Mouse (Mus musculus) heart, embryonic 10.5 days (tissue): ENCODE measurements around the gene Dip2b. TPM values are rescaled to one million over a fixed set of nuclear protein-coding genes. Genes with fewer than 3 reads are reported as not detected.
A peak's percentile ranks its signal among the peaks of the same experiment; 100 is the strongest.

Source experiments
- DNase-seq: peaks from one replicate; pipeline ENCODE4 v3.0.0-alpha.2; 2017; ENCODE audit warnings: low spot score
- H3K27ac ChIP-seq: fragments of 300-500 bp; sonication (generic); 2 replicates; pipeline ENCODE4 v1.5.1; 2016; ENCODE audit warnings: mild to moderate bottlenecking
- H3K27me3 ChIP-seq: fragments of 300-500 bp; sonication (generic); 2 replicates; pipeline ENCODE4 v1.6.1; 2016; ENCODE audit warnings: mild to moderate bottlenecking; ENCODE audit not compliant: poor library complexity, insufficient read depth, severe bottlenecking
- H3K36me3 ChIP-seq: fragments of 300-500 bp; sonication (generic); 2 replicates; pipeline ENCODE4 v1.6.1; 2016; ENCODE audit warnings: mild to moderate bottlenecking, moderate library complexity
- H3K4me1 ChIP-seq: fragments of 300-500 bp; sonication (generic); 2 replicates; pipeline ENCODE4 v1.6.1; 2016; ENCODE audit warnings: mild to moderate bottlenecking
- H3K4me3 ChIP-seq: fragments of 300-500 bp; sonication (generic); 2 replicates; pipeline ENCODE4 v1.5.1; 2016; ENCODE audit warnings: mild to moderate bottlenecking, moderate library complexity
- H3K9me3 ChIP-seq: fragments of 300-500 bp; sonication (generic); 2 replicates; pipeline ENCODE4 v1.6.1; 2016; ENCODE audit warnings: mild to moderate bottlenecking, moderate library complexity
- WGBS: fragments of 180-500 bp; shearing (Covaris S2); methylation state at CpG from one replicate; pipeline ENCODE4 v1.1.7; 2016; 5-methylcytosine and 5-hydroxymethylcytosine counted together
- polyA plus RNA-seq: library from polyadenylated mRNA; unstranded; fragments of >200 nt; fragmentation: Nextera tagmentation; extraction: Ambion mirVana; gene quantifications from 2 replicates; pipeline ENCODE4 v1.2.1, GENCODE M21; 2016

Dip2b gene
- polyA plus RNA-seq, 1 experiment from 2014 or later = 12.2 TPM

- 20% methylated on average over 11 of the region's 11 CpGs for WGBS
- DNase-seq = no peak
- no peaks in the 10 kb centered on the region for H3K27me3 ChIP-seq
- H3K9me3 ChIP-seq = no peaks in the 10 kb centered on the region
- H3K36me3 ChIP-seq = peaks cover 5% of the 10 kb centered on the region; the same call in 1 of the 2 replicates
- H3K4me1 ChIP-seq = peaks cover 52% of the 10 kb centered on the region
- H3K4me3 ChIP-seq = no peak overlapping the region
- peak overlapping the region; percentile 67; the same call in 1 of the 2 replicates for H3K27ac ChIP-seq
Observed at GRCm38 (mm10) chr15:100126456-100127107, 88.1 kb downstream of the Dip2b start.

DNA sequence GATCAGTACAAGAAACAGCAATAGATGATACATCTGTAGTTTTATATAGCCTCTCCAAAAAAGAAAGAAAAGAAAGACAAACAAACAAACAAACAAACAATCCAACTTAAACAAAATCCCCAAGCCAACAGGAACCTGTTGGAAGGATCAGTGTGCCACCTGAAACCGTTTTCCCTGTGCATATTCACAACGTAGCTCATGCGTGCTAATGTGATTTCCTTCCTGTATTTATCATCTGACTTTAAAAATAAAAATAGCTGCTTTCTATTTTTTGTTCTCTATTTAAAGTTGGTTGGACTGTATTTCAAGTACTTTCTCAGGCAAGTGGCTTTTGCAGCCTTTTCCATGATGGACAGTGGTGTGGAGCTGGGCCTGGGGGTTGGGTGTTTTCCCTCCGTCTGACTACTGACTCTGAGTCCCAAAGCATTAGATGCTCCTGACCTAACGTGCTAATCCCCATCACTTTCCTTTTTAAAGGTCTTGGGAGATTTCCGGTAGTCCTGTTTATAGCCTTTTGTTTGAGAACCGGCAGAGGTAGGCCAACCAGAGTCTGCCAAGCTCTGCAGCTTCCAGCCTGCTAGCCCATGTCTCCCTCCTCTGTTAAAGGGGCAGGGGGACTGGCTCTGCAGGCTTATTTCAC lies 90.8 kb downstream of the Dip2b start:
- peaks cover 47% of the 10 kb centered on the region for H3K4me1 ChIP-seq
- H3K27ac ChIP-seq = no peak overlapping the region
- no peak for DNase-seq
- 71% methylated on average over 7 of the region's 7 CpGs for WGBS
- H3K9me3 ChIP-seq = no peaks in the 10 kb centered on the region
- peaks cover 12% of the 10 kb centered on the region; the same call in 1 of the 2 replicates for H3K36me3 ChIP-seq
- no peak overlapping the region for H3K4me3 ChIP-seq
- no peaks in the 10 kb centered on the region for H3K27me3 ChIP-seq

GRCm38 (mm10) chr15:100139665-100140064 lies 101.2 kb downstream of the Dip2b start:
- Histone ChIP-seq H3K27ac (no peak overlapping the region), H3K27me3 (no peaks in the 10 kb centered on the region), H3K36me3 (peaks cover 41% of the 10 kb centered on the region), H3K4me1 (no peaks in the 10 kb centered on the region), H3K4me3 (no peak overlapping the region), H3K9me3 (no peaks in the 10 kb centered on the region)
- DNase-seq = no peak
- WGBS = 93% methylated on average over 5 of the region's 5 CpGs

- WGBS = 76% methylated on average over 4 of the region's 4 CpGs
- H3K27me3 ChIP-seq = no peaks in the 10 kb centered on the region
- DNase-seq = no peak
- H3K4me3 ChIP-seq = no peak overlapping the region
- no peaks in the 10 kb centered on the region for H3K9me3 ChIP-seq
- H3K4me1 ChIP-seq = peaks cover 2% of the 10 kb centered on the region; the same call in 1 of the 2 replicates
- no peak overlapping the region for H3K27ac ChIP-seq
- H3K36me3 ChIP-seq = peaks cover 35% of the 10 kb centered on the region
Observed at GRCm38 (mm10) chr15:100140428-100140827, 102.0 kb downstream of the Dip2b start.

GRCm38 (mm10) chr15:100143091-100143801 lies 104.8 kb downstream of the Dip2b start:
- WGBS = 91% methylated on average over 11 of the region's 11 CpGs
- no peaks in the 10 kb centered on the region for H3K27me3 ChIP-seq
- no peak overlapping the region for H3K4me3 ChIP-seq
- DNase-seq = no peak
- peaks cover 23% of the 10 kb centered on the region for H3K4me1 ChIP-seq
- H3K36me3 ChIP-seq = peaks cover 16% of the 10 kb centered on the region; the same call in 1 of the 2 replicates
- 0 out of 2 replicates have a peak overlapping the region, but pooled peaks have one; percentile 22 for H3K27ac ChIP-seq
- H3K9me3 ChIP-seq = no peaks in the 10 kb centered on the region

DNA sequence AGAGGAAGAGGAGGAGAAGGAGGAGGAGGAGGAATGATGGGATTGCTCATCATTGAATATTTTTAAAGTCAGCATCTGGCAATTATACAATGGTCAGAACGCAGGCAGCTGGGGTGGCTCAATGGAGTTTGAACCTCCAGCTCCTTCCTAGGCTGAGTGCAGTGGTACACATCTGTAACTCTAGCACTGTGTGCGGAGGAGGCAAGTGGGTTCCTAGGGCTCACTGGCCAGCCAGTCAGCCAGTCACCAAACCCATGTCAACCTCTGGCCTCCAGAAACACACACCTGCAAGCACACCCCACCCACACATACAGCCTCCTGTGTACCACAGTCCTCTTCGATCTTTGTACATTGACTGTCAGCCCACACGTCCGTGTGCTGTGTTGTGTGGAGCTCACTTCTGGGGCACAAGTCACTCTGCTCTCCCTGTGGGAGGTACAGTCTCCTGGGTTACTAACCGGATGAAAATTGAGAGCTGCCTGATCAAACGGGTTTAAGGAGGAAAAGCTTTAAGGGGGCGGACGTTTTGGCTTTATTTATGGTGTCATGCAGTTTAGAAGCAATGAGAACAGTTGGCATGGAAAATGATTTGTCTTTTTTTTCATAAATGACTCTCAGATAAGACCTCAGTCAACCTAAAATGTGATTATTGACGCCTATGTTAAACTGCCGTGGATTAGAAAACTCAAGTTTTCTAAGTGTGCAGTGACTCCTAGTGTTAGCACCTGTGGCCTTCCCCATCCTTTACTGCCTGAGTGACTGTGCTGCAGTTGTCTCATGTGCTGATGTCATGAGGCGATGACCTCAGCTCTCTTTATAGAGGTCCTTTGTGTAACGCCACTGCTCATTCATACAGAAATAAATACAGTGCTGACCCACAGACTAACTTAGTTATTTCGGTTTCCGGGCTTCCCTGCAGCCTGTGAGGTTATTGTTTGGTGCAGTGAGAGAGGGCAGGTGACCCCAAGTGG lies 106.7 kb downstream of the Dip2b start:
- H3K27me3 ChIP-seq = no peaks in the 10 kb centered on the region
- 73% methylated on average over 15 of the region's 15 CpGs for WGBS
- H3K9me3 ChIP-seq = no peaks in the 10 kb centered on the region
- H3K4me3 ChIP-seq = no peak overlapping the region
- H3K27ac ChIP-seq = 0 out of 2 replicates have a peak overlapping the region, but pooled peaks have one; percentile 37
- peaks cover 24% of the 10 kb centered on the region for H3K4me1 ChIP-seq
- H3K36me3 ChIP-seq = peaks cover 16% of the 10 kb centered on the region; the same call in 1 of the 2 replicates
- DNase-seq = no peak

DNA sequence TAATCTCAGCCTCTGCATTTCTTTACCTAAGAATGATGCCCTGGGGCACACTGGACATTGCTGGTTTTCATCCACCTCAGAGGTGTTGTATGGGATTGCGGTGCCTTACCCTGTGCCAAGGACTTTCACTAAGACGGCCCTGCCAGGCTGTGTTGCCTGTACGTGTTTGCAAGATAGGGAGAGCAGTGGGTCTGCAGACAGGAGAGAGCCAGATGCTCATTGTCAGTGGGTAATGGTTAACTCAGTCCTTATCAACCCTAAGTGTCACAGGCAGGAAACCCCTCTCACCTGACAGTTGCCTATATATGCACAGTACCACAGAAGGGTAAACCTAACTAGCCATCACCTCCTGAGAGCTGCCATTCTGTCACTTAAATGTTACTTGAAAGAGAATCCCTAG lies 107.5 kb downstream of the Dip2b start:
- H3K9me3 ChIP-seq = no peaks in the 10 kb centered on the region
- peaks cover 16% of the 10 kb centered on the region; the same call in 1 of the 2 replicates for H3K36me3 ChIP-seq
- H3K4me1 ChIP-seq = peaks cover 32% of the 10 kb centered on the region
- no peak for DNase-seq
- H3K27ac ChIP-seq = peak overlapping the region; percentile 37; the same call in 1 of the 2 replicates
- H3K27me3 ChIP-seq = no peaks in the 10 kb centered on the region
- WGBS = 50% methylated on average over 3 of the region's 3 CpGs
- no peak overlapping the region for H3K4me3 ChIP-seq

DNA sequence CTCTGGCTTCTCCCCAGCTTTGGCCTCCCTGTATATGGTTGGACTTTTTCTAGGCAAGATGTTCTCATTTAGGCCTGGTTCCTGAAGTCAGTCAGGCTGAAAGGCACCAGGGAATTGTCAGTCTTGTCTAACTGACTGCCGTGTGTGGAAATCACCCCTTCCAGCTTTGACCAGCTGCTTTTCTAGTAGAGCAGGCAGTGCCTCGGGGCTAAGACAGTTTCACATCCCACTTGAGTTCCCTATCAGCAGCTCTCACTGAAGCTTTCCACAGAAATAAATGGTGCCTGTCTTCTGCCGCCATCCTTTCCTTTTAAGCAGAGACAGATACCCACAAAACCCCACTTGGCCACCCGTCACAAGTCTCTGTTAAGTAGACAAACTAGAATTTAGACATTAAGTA lies 112.1 kb downstream of the Dip2b start:
- peaks cover 30% of the 10 kb centered on the region for H3K4me1 ChIP-seq

GRCm38 (mm10) chr15:100152321-100152720 lies 113.9 kb downstream of the Dip2b start:
- no peaks in the 10 kb centered on the region for H3K9me3 ChIP-seq
- no peaks in the 10 kb centered on the region for H3K27me3 ChIP-seq
- H3K4me3 ChIP-seq = no peak overlapping the region
- H3K36me3 ChIP-seq = peaks cover 51% of the 10 kb centered on the region
- H3K27ac ChIP-seq = no peak overlapping the region
- H3K4me1 ChIP-seq = peaks cover 23% of the 10 kb centered on the region
- DNase-seq = no peak
- WGBS = 92% methylated on average over 3 of the region's 3 CpGs

More for the DNA sequence above, 112.1 kb downstream of the Dip2b start:
- 38% methylated on average over 4 of the region's 4 CpGs for WGBS
- no peaks in the 10 kb centered on the region for H3K9me3 ChIP-seq
- no peaks in the 10 kb centered on the region for H3K27me3 ChIP-seq
- no peak overlapping the region for H3K27ac ChIP-seq
- H3K4me3 ChIP-seq = no peak overlapping the region
- H3K36me3 ChIP-seq = peaks cover 34% of the 10 kb centered on the region
- no peak for DNase-seq

DNA sequence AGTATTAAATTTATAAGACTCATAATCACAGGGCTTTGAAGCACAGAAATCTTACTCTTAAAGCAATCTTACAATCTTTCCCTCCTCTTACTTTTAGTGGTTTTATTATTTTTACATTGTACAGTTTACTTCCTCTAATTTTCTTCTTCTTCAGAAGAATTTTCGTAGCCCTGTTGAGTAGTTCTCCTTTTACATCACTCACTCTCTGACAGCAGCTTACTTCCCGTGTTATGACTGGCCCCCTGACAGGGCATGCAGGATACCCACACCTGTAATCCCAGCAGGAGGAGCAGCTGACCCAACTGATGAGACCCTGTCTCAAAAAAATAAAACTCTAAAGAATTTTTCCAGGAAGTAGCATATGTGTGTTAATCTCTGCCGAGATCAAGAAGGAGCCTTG lies 114.6 kb downstream of the Dip2b start:
- H3K27me3 ChIP-seq = no peaks in the 10 kb centered on the region
- no peak overlapping the region for H3K4me3 ChIP-seq
- H3K4me1 ChIP-seq = peaks cover 16% of the 10 kb centered on the region
- 77% methylated on average over 3 of the region's 3 CpGs for WGBS
- H3K36me3 ChIP-seq = peaks cover 52% of the 10 kb centered on the region
- no peak overlapping the region for H3K27ac ChIP-seq
- no peaks in the 10 kb centered on the region for H3K9me3 ChIP-seq
- no peak for DNase-seq

- Histone ChIP-seq H3K4me3 (no peak overlapping the region), H3K36me3 (peaks cover 59% of the 10 kb centered on the region), H3K27ac (no peak overlapping the region), H3K27me3 (no peaks in the 10 kb centered on the region), H3K4me1 (0 out of 2 replicates have a peak, but pooled peaks cover 9% of the 10 kb centered on the region), H3K9me3 (no peaks in the 10 kb centered on the region)
- DNase-seq = no peak
- WGBS = 72% methylated on average over 4 of the region's 4 CpGs
Observed at GRCm38 (mm10) chr15:100156095-100156707, 117.7 kb downstream of the Dip2b start.
